29 mouse cellular contexts compared by ENCODE assay signal in the genomic region with DNA sequence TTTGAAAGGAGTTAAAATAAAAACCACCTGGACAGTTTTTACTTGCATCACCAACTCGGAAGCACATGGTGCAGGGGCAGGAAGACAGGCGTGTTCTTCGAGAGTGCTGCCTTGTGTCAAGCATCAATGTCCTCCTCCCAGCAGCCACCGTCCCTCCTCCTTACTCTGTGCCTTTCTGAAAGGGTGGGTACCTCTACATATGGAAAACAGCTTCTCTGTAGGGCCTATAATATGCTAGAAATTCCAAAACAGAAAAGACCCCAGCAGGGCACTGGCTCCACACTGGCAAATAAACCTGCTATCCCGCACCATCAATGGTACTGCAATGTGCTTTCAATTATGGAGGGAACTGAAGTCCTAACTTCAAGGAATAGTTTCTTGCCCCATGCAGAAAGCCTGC.
DNase-seq lines count a peak whose midpoint lies in the region; ATAC-seq lines count a peak whose summit lies in the region.
"Had no signal": no experiment of that assay in that cellular context is flagged by ENCODE, and none has a peak within 500 bp of the region (broad histone marks: within the 10 kb centered on the region; RNA-seq: fewer than 3 reads in every experiment).

No protein-coding gene starts in this region.

- no peak overlapping the region for H3K9ac ChIP-seq in embryonic facial prominence, embryonic 15.5 days
- no peak overlapping the region for H3K9ac ChIP-seq in limb, embryonic 13.5 days
- H3K9ac ChIP-seq: heart, embryonic 13.5 days; limb, embryonic 15.5 days; liver, embryonic 13.5 days; midbrain, embryonic 13.5 days; stomach, embryonic 15.5 days had no signal

- no peak for ATAC-seq in embryonic facial prominence, embryonic 15.5 days (ENCODE audit: insufficient number of reproducible peaks, low FRiP score, low TSS enrichment, low read depth)
- peak; percentile 64 for ATAC-seq in limb, embryonic 13.5 days (ENCODE audit: low FRiP score, low read depth)
- ATAC-seq: forebrain, embryonic 14.5 days; hindbrain, embryonic 16.5 days; lung, postnatal 0 days; midbrain, embryonic 13.5 days; Patski had no signal

- H3K36me3 ChIP-seq in embryonic facial prominence, embryonic 15.5 days: no peaks in the 10 kb centered on the region
- H3K36me3 ChIP-seq in limb, embryonic 13.5 days: peaks cover 12% of the 10 kb centered on the region; the same call in 1 of the 2 replicates
- H3K36me3 ChIP-seq: heart, embryonic 13.5 days; limb, embryonic 15.5 days; liver, embryonic 13.5 days; midbrain, embryonic 13.5 days; stomach, embryonic 15.5 days had no signal

- peak; percentile 87 for DNase-seq in heart, adult 11 months
- DNase-seq in heart, postnatal 25 days (ENCODE audit: low spot score): no peak
- no peak for DNase-seq in kidney, postnatal 25 days
- no peak for DNase-seq in kidney, postnatal 10 days
- no peak for DNase-seq in thymus, postnatal 10 days (ENCODE audit: low spot score in 2 of 2)
- DNase-seq: adrenal gland, postnatal 10 days; cerebellum, adult 9-10 months; cerebellum, postnatal 36 days; gastrocnemius, postnatal 36 days; heart, postnatal 10 days; kidney, adult 2 months; layer of hippocampus, adult 9-11 months; liver, embryonic 13.5 days; lung, adult 18-20 months; lung, postnatal 4 days; right cerebral cortex, postnatal 25 days; thymus, postnatal 14 days had no signal

- WGBS in embryonic facial prominence, embryonic 15.5 days: 38% methylated on average over 5 of the region's 5 CpGs
- WGBS in limb, embryonic 13.5 days: 17% methylated on average over 5 of the region's 5 CpGs

- H3K9me3 ChIP-seq in embryonic facial prominence, embryonic 15.5 days (replicated peaks): no peaks in the 10 kb centered on the region
- H3K9me3 ChIP-seq in limb, embryonic 13.5 days: no peaks in the 10 kb centered on the region
- H3K9me3 ChIP-seq: heart, embryonic 13.5 days; limb, embryonic 15.5 days; liver, embryonic 13.5 days; megakaryocyte, embryonic 14.5 days; midbrain, embryonic 13.5 days; stomach, embryonic 15.5 days had no signal

- H3K27ac ChIP-seq in embryonic facial prominence, embryonic 15.5 days (replicated peaks): 0 out of 2 replicates have a peak overlapping the region, but pooled peaks have one; percentile 11
- peak overlapping the region; percentile 61; the same call in 1 of the 2 replicates for H3K27ac ChIP-seq in limb, embryonic 13.5 days
- H3K27ac ChIP-seq: heart, embryonic 13.5 days; kidney, postnatal 0 days; limb, embryonic 15.5 days; liver, embryonic 13.5 days; midbrain, embryonic 13.5 days; stomach, embryonic 15.5 days had no signal

- H3K4me3 ChIP-seq in embryonic facial prominence, embryonic 15.5 days (replicated peaks): no peak overlapping the region
- H3K4me3 ChIP-seq in limb, embryonic 13.5 days: no peak overlapping the region
- H3K4me3 ChIP-seq: heart, embryonic 13.5 days; limb, embryonic 15.5 days; liver, embryonic 13.5 days; megakaryocyte, embryonic 14.5 days; midbrain, embryonic 13.5 days; stomach, embryonic 15.5 days had no signal

- H3K27me3 ChIP-seq in embryonic facial prominence, embryonic 15.5 days: no peaks in the 10 kb centered on the region
- no peaks in the 10 kb centered on the region for H3K27me3 ChIP-seq in limb, embryonic 13.5 days
- H3K27me3 ChIP-seq: heart, embryonic 13.5 days; limb, embryonic 15.5 days; midbrain, embryonic 13.5 days; Patski; stomach, embryonic 15.5 days had no signal

- intact Hi-C loops in heart, postnatal 25 days (cut with DNase I): no loop called here

- no peak overlapping the region for H3K4me2 ChIP-seq in embryonic facial prominence, embryonic 15.5 days (replicated peaks)
- no peak overlapping the region for H3K4me2 ChIP-seq in limb, embryonic 13.5 days (replicated peaks)
- H3K4me2 ChIP-seq: heart, embryonic 13.5 days; limb, embryonic 15.5 days; liver, embryonic 13.5 days; midbrain, embryonic 13.5 days; stomach, embryonic 15.5 days had no signal

- H3K4me1 ChIP-seq in embryonic facial prominence, embryonic 15.5 days: peaks cover 50% of the 10 kb centered on the region
- H3K4me1 ChIP-seq in limb, embryonic 13.5 days: peaks cover 62% of the 10 kb centered on the region
- H3K4me1 ChIP-seq: megakaryocyte, embryonic 14.5 days had no signal
